Mouse (Mus musculus) erythroblast, embryonic 14.5 days (primary cell): ENCODE measurements around the gene Cacna1h.

Experiments used
- GATA1 ChIP-seq: IDR thresholded peaks from 2 replicates; pipeline ENCODE4 v1.6.1; 2012; ENCODE audit warnings: low read length, inconsistent platforms, mixed read lengths
- TAL1 ChIP-seq: IDR thresholded peaks from 3 replicates; pipeline ENCODE4 v1.6.1; 2012; ENCODE audit warnings: low read length, inconsistent platforms, mixed read lengths

DNA sequence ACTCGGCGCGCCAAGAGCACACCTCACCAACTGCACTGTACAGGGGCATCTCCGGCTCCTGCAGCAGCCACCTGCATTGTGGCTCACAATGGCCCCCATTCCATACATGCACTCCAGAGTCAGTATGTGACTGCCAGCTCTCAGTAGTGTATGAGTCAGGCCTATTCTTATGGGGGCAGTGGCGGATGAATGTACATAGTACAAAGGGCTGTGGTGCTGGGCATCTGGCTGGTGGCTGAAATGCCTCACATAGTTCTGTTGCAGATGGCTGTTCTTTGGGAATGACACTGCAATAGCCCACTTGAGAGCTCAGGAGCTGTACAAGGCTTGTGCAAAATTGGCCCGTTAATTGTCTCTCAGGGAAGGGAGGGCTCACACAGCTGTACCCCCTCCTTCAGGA lies 48.5 kb upstream of the Cacna1h start:
- TF ChIP-seq GATA1 = no peak
- no peak for TF ChIP-seq TAL1
